Comparison of ENCODE assay signal across 24 mouse cellular contexts in genomic region chr3:120781486-120781885, GRCm38 (mm10).
A peak's percentile ranks its signal among the peaks of the same experiment; 100 is the strongest.
DNase-seq lines count a peak whose midpoint lies in the region; ATAC-seq and TF ChIP-seq lines count a peak whose summit lies in the region.
"Had no signal": no experiment of that assay in that cellular context is flagged by ENCODE, and none has a peak within 500 bp of the region (broad histone marks: within the 10 kb centered on the region; RNA-seq: fewer than 3 reads in every experiment).

No protein-coding gene starts in this region.

- no peak for TF ChIP-seq POLR2A in brain, embryonic 14.5 days (IDR thresholded peaks at IDR 0.05; ENCODE audit: borderline replicate concordance, extremely low read depth, insufficient read depth, insufficient read length, poor library complexity, severe bottlenecking)
- TF ChIP-seq POLR2A in cerebellum, adult 2 months (IDR thresholded peaks at IDR 0.05; ENCODE audit: borderline replicate concordance, insufficient read depth, low read length): no peak

- H3K27me3 ChIP-seq in midbrain, embryonic 14.5 days (ENCODE audit: control insufficient read depth, insufficient read depth, low read length): no peaks in the 10 kb centered on the region
- peaks cover 4% of the 10 kb centered on the region; the same call in 1 of the 2 replicates for H3K27me3 ChIP-seq in midbrain, embryonic 10.5 days (ENCODE audit: low read depth, poor library complexity, severe bottlenecking)
- no peaks in the 10 kb centered on the region for H3K27me3 ChIP-seq in midbrain, embryonic 16.5 days (ENCODE audit: control insufficient read depth, insufficient read depth, low read depth, low read length)
- no peaks in the 10 kb centered on the region for H3K27me3 ChIP-seq in midbrain, embryonic 11.5 days (ENCODE audit: control insufficient read depth, insufficient read depth, low read length)
- H3K27me3 ChIP-seq in cerebellum, adult 2 months (ENCODE audit: control insufficient read depth, insufficient read depth, low read length): no peaks in the 10 kb centered on the region
- H3K27me3 ChIP-seq in forebrain, embryonic 13.5 days: no peaks in the 10 kb centered on the region
- H3K27me3 ChIP-seq: CH12.LX, Patski had no signal

- no peak overlapping the region for H3K9ac ChIP-seq in midbrain, embryonic 14.5 days (replicated peaks; ENCODE audit: low read length)
- no peak overlapping the region for H3K9ac ChIP-seq in midbrain, embryonic 16.5 days (ENCODE audit: low read depth, low read length)
- H3K9ac ChIP-seq in midbrain, embryonic 11.5 days (ENCODE audit: low read length): no peak overlapping the region
- no peak overlapping the region for H3K9ac ChIP-seq in forebrain, embryonic 13.5 days

- peak; percentile 46 for DNase-seq in midbrain, embryonic 14.5 days
- DNase-seq in midbrain, embryonic 10.5 days (ENCODE audit: low spot score): no peak
- no peak for DNase-seq in midbrain, embryonic 11.5 days (ENCODE audit: low spot score, missing footprints)
- peak; percentile 21 for DNase-seq in brain, adult 2 months (ENCODE audit: low read depth, low spot score)
- DNase-seq in brain, embryonic 14.5 days (ENCODE audit: low read depth): peak; percentile 56
- no peak for DNase-seq in cerebellum, adult 2 months
- DNase-seq: adrenal gland, adult 2 months; adrenal gland, adult 8-10 months; adrenal gland, postnatal 10 days; adrenal gland, postnatal 14 days; adrenal gland, postnatal 25 days; adrenal gland, postnatal 36 days; B cell, adult 2 months; cerebellum, adult 11 months; cerebellum, adult 11-12 months; cerebellum, adult 18-20 months; cerebellum, adult 8-10 months had no signal

- WGBS in midbrain, embryonic 14.5 days: 73% methylated on average over 6 of the region's 6 CpGs
- WGBS in midbrain, embryonic 10.5 days: 89% methylated on average over 6 of the region's 6 CpGs
- WGBS in midbrain, embryonic 16.5 days: 65% methylated on average over 6 of the region's 6 CpGs
- WGBS in midbrain, embryonic 11.5 days: 78% methylated on average over 6 of the region's 6 CpGs
- WGBS in cerebellum, adult 2 months: 93% methylated on average over 6 of the region's 6 CpGs
- WGBS in forebrain, embryonic 13.5 days: 72% methylated on average over 6 of the region's 6 CpGs

- H3K4me3 ChIP-seq in midbrain, embryonic 14.5 days (replicated peaks; ENCODE audit: low read depth, low read length): no peak overlapping the region
- no peak overlapping the region for H3K4me3 ChIP-seq in midbrain, embryonic 10.5 days
- no peak overlapping the region for H3K4me3 ChIP-seq in midbrain, embryonic 16.5 days (ENCODE audit: low read depth, low read length)
- H3K4me3 ChIP-seq in midbrain, embryonic 11.5 days (ENCODE audit: low read depth, low read length): no peak overlapping the region
- H3K4me3 ChIP-seq in cerebellum, adult 2 months (replicated peaks; ENCODE audit: insufficient read depth, low read depth, low read length): no peak overlapping the region
- H3K4me3 ChIP-seq in forebrain, embryonic 13.5 days: no peak overlapping the region

- no peaks in the 10 kb centered on the region for H3K36me3 ChIP-seq in midbrain, embryonic 14.5 days (ENCODE audit: control insufficient read depth, insufficient read depth, low read length)
- no peaks in the 10 kb centered on the region for H3K36me3 ChIP-seq in midbrain, embryonic 10.5 days
- no peaks in the 10 kb centered on the region for H3K36me3 ChIP-seq in midbrain, embryonic 16.5 days (ENCODE audit: control insufficient read depth, insufficient read depth, low read length)
- no peaks in the 10 kb centered on the region for H3K36me3 ChIP-seq in midbrain, embryonic 11.5 days (ENCODE audit: control insufficient read depth, insufficient read depth, low read length)
- H3K36me3 ChIP-seq in forebrain, embryonic 13.5 days (ENCODE audit: poor library complexity, severe bottlenecking): no peaks in the 10 kb centered on the region
- H3K36me3 ChIP-seq: G1E had no signal

- no peak overlapping the region for H3K4me2 ChIP-seq in midbrain, embryonic 14.5 days (ENCODE audit: low read length)
- no peak overlapping the region for H3K4me2 ChIP-seq in midbrain, embryonic 16.5 days (ENCODE audit: low read length)
- no peak overlapping the region for H3K4me2 ChIP-seq in midbrain, embryonic 11.5 days
- H3K4me2 ChIP-seq in forebrain, embryonic 13.5 days: no peak overlapping the region

- no peak for ATAC-seq in midbrain, embryonic 14.5 days (ENCODE audit: low FRiP score, low TSS enrichment)
- peak; percentile 71; the same call in 1 of the 2 replicates for ATAC-seq in midbrain, embryonic 16.5 days
- ATAC-seq in midbrain, embryonic 11.5 days (ENCODE audit: low FRiP score): no peak
- ATAC-seq in forebrain, embryonic 13.5 days: no peak
- ATAC-seq: activated CD4-positive, CD25-positive, alpha-beta regulatory T cell, adult 4 months; CD4-positive, CD25-positive, alpha-beta regulatory T cell, adult 4 months; Patski had no signal

- H3K27ac ChIP-seq in midbrain, embryonic 14.5 days (replicated peaks; ENCODE audit: low read depth, low read length): no peak overlapping the region
- H3K27ac ChIP-seq in midbrain, embryonic 10.5 days (replicated peaks): no peak overlapping the region
- no peak overlapping the region for H3K27ac ChIP-seq in midbrain, embryonic 16.5 days (ENCODE audit: low read length)
- H3K27ac ChIP-seq in midbrain, embryonic 11.5 days (ENCODE audit: low read depth, low read length): no peak overlapping the region
- H3K27ac ChIP-seq in cerebellum, adult 2 months (ENCODE audit: insufficient read depth, low read length): no peak overlapping the region
- H3K27ac ChIP-seq in forebrain, embryonic 13.5 days: no peak overlapping the region

- H3K9me3 ChIP-seq in midbrain, embryonic 14.5 days (ENCODE audit: control insufficient read depth, low read length): no peaks in the 10 kb centered on the region
- H3K9me3 ChIP-seq in midbrain, embryonic 10.5 days (replicated peaks): no peaks in the 10 kb centered on the region
- H3K9me3 ChIP-seq in midbrain, embryonic 16.5 days (replicated peaks; ENCODE audit: control insufficient read depth, low read length, poor library complexity, severe bottlenecking): no peaks in the 10 kb centered on the region
- H3K9me3 ChIP-seq in midbrain, embryonic 11.5 days (ENCODE audit: control insufficient read depth, low read length): no peaks in the 10 kb centered on the region
- no peaks in the 10 kb centered on the region for H3K9me3 ChIP-seq in forebrain, embryonic 13.5 days (replicated peaks)

- no peak for TF ChIP-seq CTCF in brain, embryonic 14.5 days (IDR thresholded peaks at IDR 0.05; ENCODE audit: borderline replicate concordance, extremely low read depth, insufficient read depth, insufficient read length)
- TF ChIP-seq CTCF in cerebellum, adult 2 months (IDR thresholded peaks at IDR 0.05; ENCODE audit: borderline replicate concordance, insufficient read depth, low read depth, low read length): no peak

- no peaks in the 10 kb centered on the region for H3K4me1 ChIP-seq in midbrain, embryonic 14.5 days (ENCODE audit: control insufficient read depth, insufficient read depth, low read length)
- H3K4me1 ChIP-seq in midbrain, embryonic 10.5 days: peaks cover 3% of the 10 kb centered on the region; the same call in 1 of the 2 replicates
- no peaks in the 10 kb centered on the region for H3K4me1 ChIP-seq in midbrain, embryonic 16.5 days (ENCODE audit: control insufficient read depth, insufficient read depth, low read length)
- no peaks in the 10 kb centered on the region for H3K4me1 ChIP-seq in midbrain, embryonic 11.5 days (ENCODE audit: control insufficient read depth, insufficient read depth, low read length)
- no peaks in the 10 kb centered on the region; the same call in 1 of the 2 replicates for H3K4me1 ChIP-seq in cerebellum, adult 2 months (ENCODE audit: control insufficient read depth, insufficient read depth, low read length)
- H3K4me1 ChIP-seq in forebrain, embryonic 13.5 days: no peaks in the 10 kb centered on the region

Comparison
In these comparisons a context has a peak if more than half of its experiments do, and no peak if none do; other contexts are left out.
1. DNase-seq: peak in midbrain, embryonic 14.5 days (single experiment), brain, adult 2 months (single experiment) and brain, embryonic 14.5 days (single experiment); none in midbrain, embryonic 10.5 days (single experiment), midbrain, embryonic 11.5 days (single experiment) and cerebellum, adult 2 months (0 of 2).